Mouse (Mus musculus): ENCODE measurements around the gene Nkiras1. TPM values are rescaled to one million over a fixed set of nuclear protein-coding genes. Genes with fewer than 3 reads are reported as not detected.
A peak's percentile ranks its signal among the peaks of the same experiment; 100 is the strongest.
"Not testable (repeated sequence)": the region's sequence is repeated elsewhere in the genome, so short reads cannot be mapped to it uniquely, and the experiment has no call there.

Nkiras1 gene
- total RNA-seq (2015; ENCODE audit: low replicate concordance): 0.36 and 3.8 TPM in 2 replicates
- 0.30 and 2.6 TPM in 2 replicates for total RNA-seq (2017; ENCODE audit: low replicate concordance)

DNA sequence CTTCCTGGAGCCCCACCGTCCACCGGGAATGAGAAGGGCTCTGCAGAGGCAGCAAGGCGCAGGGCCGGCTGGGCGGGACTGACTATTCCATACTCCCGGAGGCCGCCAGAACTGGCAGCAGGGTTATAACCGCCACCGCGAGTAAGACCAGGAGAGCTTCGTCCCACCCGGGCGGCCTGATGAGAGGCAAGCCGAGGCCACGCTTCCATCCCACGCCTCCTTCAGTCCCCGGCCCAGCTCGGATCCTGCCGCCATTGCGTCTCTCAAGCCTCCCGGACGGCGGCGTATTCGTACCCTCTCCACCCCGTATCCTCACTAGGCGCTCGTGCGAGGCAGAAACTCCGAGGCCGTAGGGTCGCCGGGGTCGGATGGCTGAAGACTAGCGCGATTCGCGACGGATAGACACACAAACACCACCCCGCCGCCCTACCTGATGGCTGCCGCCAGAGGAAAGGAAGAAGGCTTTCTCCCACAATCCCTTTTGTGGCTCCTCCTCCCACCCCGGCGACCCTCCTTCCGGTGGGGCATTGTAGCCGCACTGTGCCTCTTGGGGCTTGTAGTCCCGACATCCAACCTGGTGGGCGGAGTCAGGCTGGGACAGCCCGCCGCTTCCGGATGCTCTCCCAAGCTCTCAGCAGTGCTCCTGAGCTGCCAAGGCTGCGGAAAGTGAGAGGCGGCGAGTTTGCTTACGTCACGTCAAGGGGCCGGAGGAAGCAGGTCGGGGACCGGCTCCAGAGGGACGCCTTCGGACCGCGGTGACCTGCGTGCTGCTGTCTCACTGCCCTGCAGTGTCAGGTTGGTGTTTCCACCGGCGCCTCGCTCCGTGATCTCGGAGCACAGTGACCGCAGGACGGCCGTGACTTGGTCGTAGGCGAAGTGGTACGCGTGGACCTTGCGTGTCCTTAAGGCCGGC, at the start of gene Nkiras1, which contains the start of gene Rpl15:
Nkiras1 (plus strand) TSS at position 608 of the 913 bp plus-strand sequence.
Rpl15 (minus strand) TSS at position 863 of the 913 bp plus-strand sequence.
- ATAC-seq (replicated peaks; ENCODE audit: low FRiP score, poor library complexity, severe bottlenecking): peak; percentile 98

- no peak for ATAC-seq (replicated peaks; ENCODE audit: low FRiP score, poor library complexity, severe bottlenecking)
Observed at GRCm38 (mm10) chr14:18221977-18222376, 49.0 kb upstream of the Nkiras1 start.

DNA sequence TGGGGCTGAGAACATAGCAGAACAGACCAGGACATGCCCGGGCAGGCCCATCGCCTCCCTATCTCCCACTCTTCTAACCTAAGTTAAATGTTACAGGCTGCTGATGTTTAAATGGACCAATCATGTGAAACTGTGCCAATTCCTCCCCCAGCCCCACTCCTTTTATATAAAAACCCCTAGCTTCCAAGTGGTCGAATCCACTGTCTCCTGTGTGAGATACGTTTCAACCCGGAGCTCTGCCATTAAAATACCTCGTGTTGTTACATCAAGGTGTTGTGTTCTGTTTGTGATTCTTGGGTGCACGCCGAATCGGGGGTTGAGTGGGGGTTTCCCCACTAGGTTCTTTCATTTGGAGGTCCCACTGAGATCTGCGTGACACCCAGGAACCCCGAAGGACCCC, 45.5 kb upstream of the Nkiras1 start:
- ATAC-seq (replicated peaks; ENCODE audit: low FRiP score, poor library complexity, severe bottlenecking): not testable (repeated sequence)

DNA sequence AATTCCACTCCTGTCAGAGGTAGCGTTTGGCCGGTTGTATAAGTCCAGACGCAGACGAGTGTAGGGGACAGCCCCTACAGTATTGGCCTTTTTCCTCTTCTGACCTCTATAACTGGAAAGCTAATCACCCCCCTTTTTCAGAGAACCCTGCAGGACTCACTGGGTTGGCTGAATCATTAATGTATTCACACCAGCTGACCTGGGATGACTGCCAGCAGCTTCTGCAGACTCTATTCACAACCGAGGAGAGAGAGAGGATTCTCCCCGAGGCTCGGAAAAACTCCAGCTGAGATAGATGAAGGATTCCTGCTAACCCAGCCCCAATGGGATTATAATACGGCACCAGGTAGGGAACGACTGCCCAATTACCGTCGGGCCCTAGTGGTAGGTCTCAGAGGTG, 44.8 kb upstream of the Nkiras1 start:
- not testable (repeated sequence) for ATAC-seq (replicated peaks; ENCODE audit: low FRiP score, poor library complexity, severe bottlenecking)

DNA sequence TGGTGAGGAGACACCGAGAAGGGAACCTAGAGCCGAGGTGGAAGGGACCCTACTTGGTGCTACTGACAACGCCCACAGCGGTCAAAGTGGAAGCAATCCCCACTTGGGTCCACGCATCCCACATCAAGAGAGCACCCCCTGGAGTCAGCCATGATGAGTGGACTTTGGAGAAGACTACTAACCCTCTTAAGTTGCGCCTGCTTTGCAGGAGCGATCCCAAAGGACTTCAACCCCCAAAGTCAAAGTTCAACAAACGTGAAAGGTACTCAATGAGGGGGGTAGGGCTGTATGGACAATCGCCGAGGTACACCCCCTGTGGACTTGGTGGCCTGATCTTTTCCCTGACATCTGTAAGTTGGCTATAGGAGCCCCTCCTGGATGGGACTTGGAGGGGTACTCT, 41.2 kb upstream of the Nkiras1 start:
- ATAC-seq (replicated peaks; ENCODE audit: low FRiP score, poor library complexity, severe bottlenecking): not testable (repeated sequence)

DNA sequence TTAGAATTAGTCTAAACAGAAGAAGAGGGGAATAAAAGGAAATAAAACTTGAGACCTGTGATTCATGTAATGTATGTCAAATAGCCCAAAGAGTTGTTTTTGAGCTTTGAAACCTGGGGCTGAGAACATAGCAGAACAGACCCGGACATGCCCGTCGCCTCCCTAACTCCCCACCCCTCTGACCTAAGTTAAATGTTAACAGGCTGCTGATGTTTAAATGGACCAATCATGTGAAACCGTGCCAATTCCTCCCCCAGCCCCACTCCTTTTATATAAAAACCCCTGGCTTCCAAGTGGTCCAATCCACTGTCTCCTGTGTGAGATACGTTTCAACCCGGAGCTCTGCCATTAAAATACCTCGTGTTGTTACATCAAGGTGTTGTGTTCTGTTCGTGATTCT, 39.1 kb upstream of the Nkiras1 start:
- ATAC-seq (replicated peaks; ENCODE audit: low FRiP score, poor library complexity, severe bottlenecking): not testable (repeated sequence)

DNA sequence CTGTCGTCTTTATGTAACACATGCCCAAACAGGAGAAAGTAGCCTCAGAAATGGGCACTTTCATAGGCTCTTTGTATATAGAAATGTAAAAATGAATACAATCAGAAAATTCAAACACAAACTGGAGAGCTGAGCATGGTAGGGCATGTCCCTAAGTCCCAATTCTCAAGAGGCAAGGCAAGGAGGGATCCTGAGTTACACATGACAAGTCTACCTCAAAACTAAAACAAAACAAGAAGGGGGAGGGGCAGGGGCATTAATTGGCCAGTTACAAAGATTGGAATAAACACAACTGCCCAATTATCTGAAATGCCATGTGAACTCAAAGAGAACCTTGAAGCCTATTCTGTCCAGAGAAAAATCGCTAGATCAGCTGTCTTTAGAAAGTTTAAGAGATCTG, 37.9 kb upstream of the Nkiras1 start:
- no peak for ATAC-seq (replicated peaks; ENCODE audit: low FRiP score, poor library complexity, severe bottlenecking)

GRCm38 (mm10) chr14:18233981-18234960, 36.7 kb upstream of the Nkiras1 start:
- ATAC-seq (replicated peaks; ENCODE audit: low FRiP score, poor library complexity, severe bottlenecking): no peak

- not testable (repeated sequence) for ATAC-seq (replicated peaks; ENCODE audit: low FRiP score, poor library complexity, severe bottlenecking)
Observed at GRCm38 (mm10) chr14:18236496-18237235, 34.3 kb upstream of the Nkiras1 start.

- ATAC-seq (replicated peaks; ENCODE audit: low FRiP score, poor library complexity, severe bottlenecking): no peak
Observed at GRCm38 (mm10) chr14:18237381-18237780, 33.6 kb upstream of the Nkiras1 start.

DNA sequence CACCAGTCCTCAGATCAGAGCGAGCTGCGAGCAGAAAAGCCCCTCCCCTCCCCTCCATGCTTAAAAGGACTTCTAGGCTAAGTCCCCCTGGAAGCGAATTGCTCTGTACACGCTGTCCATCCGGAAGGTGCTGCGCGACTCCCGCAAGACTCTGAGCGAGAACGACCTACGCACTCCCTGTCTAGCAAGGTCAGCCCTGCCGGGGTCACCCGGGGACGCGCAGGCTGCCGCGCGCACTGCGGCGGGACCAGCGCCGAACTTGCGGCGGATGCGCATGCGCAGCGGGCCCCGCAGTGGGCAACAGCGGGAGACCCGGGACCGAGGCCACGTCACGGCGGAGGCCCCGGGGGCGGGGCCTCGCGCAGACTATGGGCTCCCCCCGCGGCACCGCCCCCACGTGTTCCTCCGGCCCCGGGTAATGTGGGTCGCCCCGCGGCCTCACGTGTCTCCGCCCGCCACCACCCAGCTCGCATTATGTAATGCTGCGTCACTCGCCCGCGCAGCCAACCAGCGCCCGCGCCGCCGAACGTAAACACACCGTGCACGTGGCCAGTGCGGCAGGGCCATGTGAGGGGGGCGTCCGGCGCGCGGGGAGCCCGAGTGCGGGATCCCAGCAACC, 32.7 kb upstream of the Nkiras1 start:
- peak; percentile 88 for ATAC-seq (replicated peaks; ENCODE audit: low FRiP score, poor library complexity, severe bottlenecking)

DNA sequence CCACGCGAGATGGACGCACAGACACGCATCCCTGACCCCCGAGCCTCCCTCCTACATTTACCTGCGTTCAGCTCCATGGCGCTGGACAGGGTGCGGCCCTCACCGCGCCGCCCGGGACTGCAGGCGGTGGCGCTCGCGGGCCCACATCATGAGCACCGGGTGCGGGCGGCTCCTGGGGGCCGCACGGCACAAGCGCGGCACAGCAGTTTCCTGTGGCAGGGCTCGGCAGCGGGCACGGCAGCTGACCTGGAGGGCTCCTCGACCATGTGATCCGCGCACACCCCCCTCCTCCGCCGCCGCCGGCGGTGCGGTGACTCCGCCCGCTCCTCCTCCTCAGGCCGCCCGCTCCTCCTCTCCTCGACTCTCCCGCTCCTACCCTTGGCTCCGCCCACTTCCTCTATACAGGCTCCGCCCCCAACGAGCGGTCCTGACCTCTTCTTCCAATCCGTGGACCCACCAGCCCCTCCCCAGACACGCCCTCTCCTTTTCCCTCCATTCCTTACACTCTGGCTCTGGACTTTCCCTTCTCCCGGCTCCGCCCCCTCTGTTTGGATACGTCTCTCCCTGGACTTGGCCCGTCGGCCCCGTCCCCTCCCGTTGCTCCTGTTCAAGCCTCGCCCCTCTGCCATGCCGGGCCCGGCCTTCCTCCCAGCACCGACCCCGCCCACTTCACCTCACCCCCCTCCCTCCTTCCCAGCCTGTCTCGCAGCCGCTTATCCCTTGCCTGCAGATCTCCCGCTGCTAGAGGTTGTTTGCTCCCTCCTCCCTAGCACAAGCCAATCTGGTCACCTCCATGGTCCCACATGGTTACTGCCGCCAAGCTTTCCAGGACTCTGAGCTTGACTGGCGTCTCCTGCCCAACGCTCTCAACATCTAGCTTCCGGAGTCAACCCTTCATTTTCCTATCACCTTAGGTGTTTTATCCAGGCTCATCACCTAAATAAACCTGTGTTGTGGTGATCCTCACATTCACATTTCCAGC, 31.9 kb upstream of the Nkiras1 start, which contains the start of gene Nr1d2:
Nr1d2 (minus strand) TSS at position 378 of the 982 bp plus-strand sequence.
- peak; percentile 81 for ATAC-seq (replicated peaks; ENCODE audit: low FRiP score, poor library complexity, severe bottlenecking)

GRCm38 (mm10) chr14:18240132-18240531, 30.8 kb upstream of the Nkiras1 start:
- ATAC-seq (replicated peaks; ENCODE audit: low FRiP score, poor library complexity, severe bottlenecking): no peak

DNA sequence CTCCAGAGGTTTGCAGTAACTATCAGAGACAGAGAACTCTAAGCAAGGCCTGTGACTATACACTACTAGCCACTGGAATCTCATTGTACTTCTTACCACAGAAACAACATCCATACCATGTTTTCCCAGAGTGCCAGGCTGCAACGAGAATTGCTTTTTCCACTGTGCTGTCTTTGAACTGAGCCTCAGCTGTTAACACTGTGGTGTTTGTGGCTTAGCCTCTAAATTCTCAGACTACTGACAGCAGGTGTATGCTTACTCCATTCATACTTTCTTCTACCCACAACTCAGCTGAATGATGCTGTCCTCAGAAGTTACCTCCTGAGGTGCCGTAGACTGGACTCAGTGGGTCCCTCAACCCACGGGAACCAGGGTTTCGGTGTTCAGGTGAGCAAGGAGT, 29.1 kb upstream of the Nkiras1 start:
- ATAC-seq (replicated peaks; ENCODE audit: low FRiP score, poor library complexity, severe bottlenecking): no peak

- no peak for ATAC-seq (replicated peaks; ENCODE audit: low FRiP score, poor library complexity, severe bottlenecking)
Observed at GRCm38 (mm10) chr14:18242638-18243130, 28.3 kb upstream of the Nkiras1 start.

GRCm38 (mm10) chr14:18261203-18261602, 9.7 kb upstream of the Nkiras1 start:
- ATAC-seq (replicated peaks; ENCODE audit: low FRiP score, poor library complexity, severe bottlenecking): no peak

- ATAC-seq (replicated peaks; ENCODE audit: low FRiP score, poor library complexity, severe bottlenecking): no peak
Observed at GRCm38 (mm10) chr14:18263427-18263826, 7.5 kb upstream of the Nkiras1 start.

Measured in erythroid progenitor cell, adult 5-6 weeks (primary cell).